Mouse (Mus musculus) gastrocnemius, adult 2 months (tissue): ENCODE measurements around the gene Tmem107. TPM values are rescaled to one million over a fixed set of nuclear protein-coding genes. Genes with fewer than 3 reads are reported as not detected.

Experiments
- DNase-seq: peaks from one replicate; pipeline ENCODE4 v3.0.0; 2022
- H3K27ac ChIP-seq: fragments of 200-600 bp; 2 replicates; pipeline ENCODE4 v1.8.1; 2022; ENCODE audit warnings: mild to moderate bottlenecking
- H3K4me3 ChIP-seq: fragments of 200-600 bp; 2 replicates; pipeline ENCODE4 v1.8.1; 2022; ENCODE audit warnings: mild to moderate bottlenecking, moderate library complexity
- CTCF ChIP-seq: fragments of 200-600 bp; IDR thresholded peaks from 2 replicates; pipeline ENCODE4 v1.8.1; 2022; ENCODE audit warnings: antibody characterized with exemption, mild to moderate bottlenecking, moderate library complexity
- intact Hi-C: fragments of 180-260 bp; cut with DNase I; formaldehyde crosslinking; loops from one replicate; pipeline ENCODE4 v1.15.1; 2025
- long read RNA-seq, 2 experiments: library from polyadenylated mRNA; stranded (forward); transcript quantifications; one replicate each; pipeline ENCODE4 v2.0.0; 2021
- total RNA-seq, 2 experiments: library from RNA; stranded (reverse); gene quantifications; 2 replicates each; pipeline ENCODE4 v1.2.3; 2021

Gene Tmem107
- 1 to 10 TPM; 3.9 to 5.7 TPM for total RNA-seq
- long read RNA-seq, experiment 1, partial matches to known transcripts: 0 of 3 reads
- long read RNA-seq, experiment 1, other reads (novel, unspliced or antisense): 1 of 3 reads
- long read RNA-seq, experiment 2, partial matches to known transcripts: 1 of 2 reads
- long read RNA-seq, experiment 2, other reads (novel, unspliced or antisense): 0 of 2 reads

GRCm38 (mm10) chr11:69070590-69071222 lies at the start of gene Tmem107:
Gene Tmem107, plus strand, starts transcription at chr11:69070806.
- intact Hi-C loops: no loop called here
- TF ChIP-seq CTCF: no peak
- peak within 1 kb of the TSS; percentile 93 for H3K27ac ChIP-seq
- peak; percentile 95 for DNase-seq
- H3K4me3 ChIP-seq: peak within 1 kb of the TSS; percentile 82

DNA sequence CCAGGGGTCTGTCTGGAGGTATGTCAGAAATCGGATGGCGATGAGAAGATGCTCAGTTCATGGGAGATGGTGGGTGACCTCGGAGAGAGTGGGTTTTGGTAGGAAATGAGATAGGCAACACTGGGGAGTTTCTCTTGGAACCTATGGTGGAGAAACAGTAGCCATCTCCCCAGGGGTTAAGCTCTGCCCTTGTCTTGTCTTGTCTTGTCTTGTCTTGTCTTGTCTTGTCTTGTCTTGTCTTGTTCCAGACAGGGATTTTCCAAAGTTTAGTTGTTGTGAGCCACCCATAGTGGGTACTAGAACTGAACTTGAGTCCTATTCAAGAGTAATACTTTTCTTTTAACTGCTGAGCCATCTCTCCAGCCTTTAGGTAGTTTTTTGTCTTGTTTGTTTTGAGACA lies 44.0 kb upstream of the Tmem107 start:
- intact Hi-C loops: no loop called here
- H3K4me3 ChIP-seq: no peak overlapping the region
- no peak for TF ChIP-seq CTCF
- no peak for DNase-seq
- no peak overlapping the region for H3K27ac ChIP-seq

- no peak overlapping the region for H3K27ac ChIP-seq
- DNase-seq: no peak
- intact Hi-C loops: no loop called here
- H3K4me3 ChIP-seq: no peak overlapping the region
- peak; percentile 39; the same call in 1 of the 2 replicates for TF ChIP-seq CTCF
These were observed 41.8 kb upstream of the Tmem107 start for GRCm38 (mm10) chr11:69028805-69029204.

DNA sequence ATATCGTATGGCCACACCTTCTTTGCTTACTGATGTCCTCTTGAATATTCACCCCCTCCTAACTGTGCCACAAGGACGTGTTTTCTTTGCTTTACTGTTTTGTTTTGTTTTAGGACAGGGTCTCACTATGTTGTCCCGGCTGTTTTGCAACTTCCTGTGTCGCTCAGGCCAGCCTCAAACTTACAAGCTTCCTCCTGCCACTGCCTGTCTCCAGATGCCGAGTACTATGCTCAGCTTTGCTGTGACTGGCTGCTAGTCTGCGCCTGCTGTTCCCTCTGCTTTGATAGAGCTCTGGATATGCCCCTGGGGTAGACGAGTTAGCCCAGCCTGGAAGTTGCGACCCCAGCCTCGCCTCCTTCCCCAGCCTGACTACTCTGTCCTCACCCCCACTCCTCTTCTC lies 37.1 kb upstream of the Tmem107 start:
- intact Hi-C loops: no loop called here
- no peak for DNase-seq
- no peak overlapping the region for H3K4me3 ChIP-seq
- no peak for TF ChIP-seq CTCF
- H3K27ac ChIP-seq: no peak overlapping the region

- no peak for DNase-seq
- Histone ChIP-seq H3K27ac (no peak overlapping the region), H3K4me3 (no peak overlapping the region)
- intact Hi-C loops: no loop called here
- no peak for TF ChIP-seq CTCF
These were observed 36.0 kb upstream of the Tmem107 start for GRCm38 (mm10) chr11:69034585-69034984.

GRCm38 (mm10) chr11:69035411-69035810 lies 35.2 kb upstream of the Tmem107 start:
- Histone ChIP-seq H3K27ac (peak overlapping the region; percentile 85), H3K4me3 (peak overlapping the region; percentile 89)
- intact Hi-C loops: loop anchor here (5.0 kb wide), 1 partner anchor 133 kb away; the partner anchor contains the start of gene Rpl26
- DNase-seq: no peak
- TF ChIP-seq CTCF: no peak

GRCm38 (mm10) chr11:69035849-69036248 lies 34.8 kb upstream of the Tmem107 start:
- H3K27ac ChIP-seq: peak overlapping the region; percentile 85
- DNase-seq: peak; percentile 91
- TF ChIP-seq CTCF: peak; percentile 93
- intact Hi-C loops: loop anchor here (2.0 to 5.0 kb wide), 2 partner anchors 69 to 134 kb away; partner anchors contain the start of gene Rpl26
- H3K4me3 ChIP-seq: peak overlapping the region; percentile 89

DNA sequence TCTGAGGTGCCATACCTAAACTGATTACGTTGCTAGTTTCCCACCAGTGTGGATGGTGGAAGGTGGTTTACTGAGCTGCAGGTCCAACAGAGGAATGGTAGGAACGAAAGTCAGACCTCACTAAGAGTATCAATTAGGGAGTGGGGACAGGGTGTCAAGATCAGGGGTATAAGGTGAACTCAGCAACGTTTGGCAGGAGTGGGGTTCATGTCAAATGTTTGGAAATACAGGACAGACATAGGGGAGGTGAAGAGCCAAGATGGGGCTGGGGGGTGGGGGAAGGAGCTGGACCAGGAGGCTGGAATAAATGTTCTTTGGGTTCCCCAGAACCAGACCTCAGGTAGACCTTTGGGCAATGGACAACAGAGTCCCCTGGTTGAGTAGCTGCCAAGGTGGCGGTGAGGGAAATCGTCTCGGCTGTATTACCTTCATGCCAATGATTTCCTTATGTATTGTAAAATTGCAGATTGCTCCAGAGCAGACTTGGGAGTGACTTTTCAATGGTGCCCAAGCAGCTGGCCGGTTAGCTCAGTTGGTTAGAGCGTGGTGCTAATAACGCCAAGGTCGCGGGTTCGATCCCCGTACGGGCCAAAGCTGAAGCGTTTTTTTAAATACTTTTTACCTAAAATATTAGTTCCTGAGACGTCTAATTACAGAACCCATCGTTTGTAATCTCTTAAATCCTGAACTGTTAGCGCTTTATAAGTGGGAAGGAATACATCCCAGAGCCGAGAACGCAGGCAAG lies 33.9 kb upstream of the Tmem107 start:
- DNase-seq: peak; percentile 82
- intact Hi-C loops: loop anchor here (1.0 to 5.0 kb wide), 4 partner anchors 26 to 134 kb away; partner anchors contain the start of gene Rpl26
- no peak for TF ChIP-seq CTCF
- H3K4me3 ChIP-seq: peak overlapping the region; percentile 89
- peak overlapping the region; percentile 85 for H3K27ac ChIP-seq

DNA sequence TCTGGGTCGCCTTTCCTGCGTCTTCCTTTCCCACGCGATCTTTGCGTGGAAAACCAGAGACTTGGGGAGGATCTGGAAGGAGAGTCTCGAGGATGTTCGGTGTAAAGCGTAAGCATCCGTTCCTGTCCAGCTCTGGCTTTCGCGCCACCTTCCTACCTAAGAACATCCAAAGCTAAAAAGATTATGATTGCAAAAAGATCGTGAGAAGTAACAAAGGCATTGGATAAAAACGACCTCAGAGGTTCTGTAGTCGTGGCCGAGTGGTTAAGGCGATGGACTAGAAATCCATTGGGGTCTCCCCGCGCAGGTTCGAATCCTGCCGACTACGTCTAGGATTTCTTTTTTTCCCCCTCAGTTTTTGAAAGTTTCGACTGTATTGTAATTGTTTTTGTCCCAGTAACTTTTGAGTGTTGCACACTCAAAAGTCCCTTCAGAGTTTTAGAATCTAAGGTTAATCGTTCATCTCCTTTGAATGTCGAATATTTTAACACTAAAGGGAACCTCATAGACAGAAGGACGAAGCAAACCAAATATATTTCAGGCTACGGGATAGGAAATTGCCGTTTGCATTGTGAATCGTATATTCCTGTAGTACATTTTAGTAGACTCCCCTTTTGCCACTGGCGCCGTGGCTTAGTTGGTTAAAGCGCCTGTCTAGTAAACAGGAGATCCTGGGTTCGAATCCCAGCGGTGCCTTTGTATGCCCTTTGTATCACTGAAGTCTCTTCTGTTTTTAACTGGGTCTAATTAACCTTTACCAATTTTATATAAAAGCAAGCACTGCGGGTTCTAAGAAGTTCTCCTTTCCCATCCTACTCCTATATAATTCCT lies 33.2 kb upstream of the Tmem107 start:
- peak; percentile 81 for DNase-seq
- TF ChIP-seq CTCF: no peak
- peak overlapping the region; percentile 85 for H3K27ac ChIP-seq
- peak overlapping the region; percentile 89 for H3K4me3 ChIP-seq
- intact Hi-C loops: loop anchor here (1.0 to 5.0 kb wide), 4 partner anchors 25 to 135 kb away; partner anchors contain the start of gene Rpl26

GRCm38 (mm10) chr11:69038173-69038572 lies 32.4 kb upstream of the Tmem107 start:
- DNase-seq: no peak
- Histone ChIP-seq H3K4me3 (no peak overlapping the region), H3K27ac (peak overlapping the region; percentile 85; the same call in 1 of the 2 replicates)
- intact Hi-C loops: loop anchor here (5.0 kb wide), 1 partner anchor 136 kb away; the partner anchor contains the start of gene Rpl26
- TF ChIP-seq CTCF: no peak

- Histone ChIP-seq H3K4me3 (peak within 1 kb of the TSS; percentile 88), H3K27ac (peak within 1 kb of the TSS; percentile 52)
- no peak for TF ChIP-seq CTCF
- intact Hi-C loops: no loop called here
- peak; percentile 89 for DNase-seq
These were observed 24.8 kb upstream of the Tmem107 start, which contains the start of gene Aurkb for GRCm38 (mm10) chr11:69045531-69046394. Gene Aurkb, plus strand, starts transcription at chr11:69045647.
